Mouse (Mus musculus) MEL (cell line): ENCODE measurements around the gene Prrg2. TPM values are rescaled to one million over a fixed set of nuclear protein-coding genes. Genes with fewer than 3 reads are reported as not detected.
A peak's percentile ranks its signal among the peaks of the same experiment; 100 is the strongest.

Source experiments
- DNase-seq: peaks from one replicate; pipeline ENCODE4 v3.0.0; 2011; ENCODE audit warnings: low read depth, low spot score
- H3K27ac ChIP-seq: 2 replicates; pipeline ENCODE4 v1.5.1; 2012; ENCODE audit warnings: low read depth, mild to moderate bottlenecking, control low read depth, low read length, moderate library complexity; ENCODE audit not compliant: control insufficient read depth
- H3K27me3 ChIP-seq, 2 experiments: fragments of 150-350 bp in 1 of 2; sonication (generic) in 1 of 2; 2 replicates each; pipeline ENCODE4 v1.6.1; 2012; ENCODE audit warnings: low read length in 2 of 2, mild to moderate bottlenecking in 2 of 2, improper control_type of control experiment in 1 of 2, moderate library complexity in 1 of 2; ENCODE audit not compliant: insufficient read depth in 2 of 2, control insufficient read depth in 1 of 2
- H3K36me3 ChIP-seq, 2 experiments: 2 replicates each; pipeline ENCODE4 v1.6.1; 2012 to 2014; ENCODE audit warnings: low read length in 2 of 2, improper control_type of control experiment in 1 of 2, inconsistent platforms in 1 of 2, mild to moderate bottlenecking in 1 of 2; ENCODE audit not compliant: insufficient read depth in 2 of 2, control insufficient read depth in 1 of 2
- H3K4me1 ChIP-seq, 2 experiments: fragments of 150-350 bp in 1 of 2; sonication (generic) in 1 of 2; 2 replicates each; pipeline ENCODE4 v1.6.1; 2012; ENCODE audit warnings: low read length in 2 of 2, improper control_type of control experiment in 1 of 2, mild to moderate bottlenecking in 1 of 2; ENCODE audit not compliant: insufficient read depth in 2 of 2, control insufficient read depth in 1 of 2
- H3K4me3 ChIP-seq, 2 experiments: fragments of 150-350 bp in 1 of 2; sonication (generic) in 1 of 2; 2 replicates each; pipeline ENCODE4 v1.5.1; 2012; ENCODE audit warnings: low read depth in 2 of 2, low read length in 2 of 2, mild to moderate bottlenecking in 2 of 2, moderate library complexity in 2 of 2, control low read depth in 1 of 2, improper control_type of control experiment in 1 of 2; ENCODE audit not compliant: control insufficient read depth in 1 of 2, insufficient read depth in 1 of 2
- H3K79me2 ChIP-seq: 2 replicates; pipeline ENCODE4 v1.6.1; 2012; ENCODE audit warnings: mild to moderate bottlenecking, low read length, moderate library complexity; ENCODE audit not compliant: control insufficient read depth, poor library complexity, insufficient read depth
- H3K9ac ChIP-seq: 2 replicates; pipeline ENCODE4 v1.6.1; 2012; ENCODE audit warnings: low read depth, mild to moderate bottlenecking, control low read depth, low read length, moderate library complexity; ENCODE audit not compliant: control insufficient read depth, poor library complexity, severe bottlenecking
- H3K9me3 ChIP-seq: fragments of 150-350 bp; sonication (generic); replicated peaks from 2 replicates; pipeline ENCODE4 v1.6.1; 2012; ENCODE audit warnings: mild to moderate bottlenecking, low read length, improper control_type of control experiment, moderate library complexity; ENCODE audit not compliant: insufficient read depth
- CHD2 ChIP-seq: IDR thresholded peaks from 2 replicates; pipeline ENCODE4 v1.6.1; 2011; ENCODE audit warnings: low read length, improper control_type of control experiment
- CTCF ChIP-seq, 3 experiments: IDR thresholded peaks in 2 of 3; conservative IDR thresholded peaks in 1 of 3; 2 replicates each; pipeline ENCODE4 v1.5.1; 2011 to 2012; ENCODE audit warnings: low read length in 3 of 3, low read depth in 2 of 3, mild to moderate bottlenecking in 2 of 3, improper control_type of control experiment in 1 of 3, inconsistent platforms in 1 of 3, mixed read lengths in 1 of 3, moderate library complexity in 1 of 3; ENCODE audit not compliant: control insufficient read depth in 1 of 3, insufficient read depth in 1 of 3, poor library complexity in 1 of 3, severe bottlenecking in 1 of 3
- GATA1 ChIP-seq: IDR thresholded peaks from 2 replicates; pipeline ENCODE4 v1.6.1; 2011; ENCODE audit warnings: low read depth, low read length, improper control_type of control experiment
- HCFC1 ChIP-seq: IDR thresholded peaks from 2 replicates; pipeline ENCODE4 v1.6.1; 2012; ENCODE audit warnings: low read depth, mild to moderate bottlenecking, inconsistent platforms, low read length, improper control_type of control experiment, moderate library complexity
- MAZ ChIP-seq: IDR thresholded peaks from 2 replicates; pipeline ENCODE4 v1.6.1; 2012; ENCODE audit warnings: low read depth, mild to moderate bottlenecking, inconsistent platforms, low read length, improper control_type of control experiment
- MEF2A ChIP-seq: IDR thresholded peaks from 2 replicates; pipeline ENCODE4 v1.6.1; 2014; ENCODE audit warnings: low read depth, mild to moderate bottlenecking, inconsistent platforms, low read length, improper control_type of control experiment; ENCODE audit not compliant: poor library complexity, insufficient replicate concordance, severe bottlenecking; ENCODE audit errors: extremely low read depth
- MYC ChIP-seq: IDR thresholded peaks from 2 replicates; pipeline ENCODE4 v1.6.1; 2011; ENCODE audit warnings: low read depth, mild to moderate bottlenecking, low read length, improper control_type of control experiment, moderate library complexity
- NELFE ChIP-seq: IDR thresholded peaks from 2 replicates; pipeline ENCODE4 v1.6.1; 2011; ENCODE audit warnings: low read depth, low read length, improper control_type of control experiment
- RAD21 ChIP-seq: IDR thresholded peaks from 2 replicates; pipeline ENCODE4 v1.6.1; 2011; ENCODE audit warnings: mild to moderate bottlenecking, low read depth, low read length, improper control_type of control experiment
- SMC3 ChIP-seq: IDR thresholded peaks from 2 replicates; pipeline ENCODE4 v1.6.1; 2011; ENCODE audit warnings: low read depth, low read length, improper control_type of control experiment
- TBP ChIP-seq: IDR thresholded peaks from 2 replicates; pipeline ENCODE4 v1.8.0; 2011; ENCODE audit warnings: low read depth, low read length, improper control_type of control experiment
- polyA plus RNA-seq, 2 experiments: library from polyadenylated mRNA; stranded (reverse) in 1 of 2; unstranded in 1 of 2; fragments of >175 nt in 1 of 2; fragments of >200 nt in 1 of 2; gene quantifications; 2 replicates each; pipeline versions ENCODE4 v1.2.1 to v1.2.4; 2012; ENCODE audit warnings: low replicate concordance in 2 of 2, low read depth in 1 of 2; ENCODE audit not compliant: insufficient read length in 2 of 2, insufficient read depth in 1 of 2, missing spikeins in 1 of 2
- total RNA-seq: library from RNA; depleted of rRNA; stranded (reverse); fragments of 300-350 nt; gene quantifications from 2 replicates; pipeline ENCODE4 v1.2.3, GENCODE M21; 2012

Prrg2 gene
- total and polyA plus RNA-seq, 3 experiments = 7.5 to 16.9 TPM; not detected in 1

GRCm38 (mm10) chr7:45051601-45051974, 10.9 kb downstream of the Prrg2 start:
- no peak for DNase-seq
- no peak for TF ChIP-seq MAZ
- TF ChIP-seq RAD21 = no peak
- no peak for TF ChIP-seq TBP
- 0 out of 2 replicates have a peak, but pooled peaks have one; percentile 29 for TF ChIP-seq MYC
- TF ChIP-seq, all 39 proteins: peak for 1
- H3K27ac ChIP-seq = no peak overlapping the region
- H3K4me1 ChIP-seq = peaks cover 3 to 15% of the 10 kb centered on the region in 2 experiments; a peak in 3 of 4 replicates
- no peaks in the 10 kb centered on the region for H3K27me3 ChIP-seq
- H3K4me3 ChIP-seq = peak overlapping the region; percentile 66 to 93
- no peaks in the 10 kb centered on the region for H3K9me3 ChIP-seq
- H3K36me3 ChIP-seq = peaks cover 0 to 5% of the 10 kb centered on the region in 2 experiments; a peak in 3 of 4 replicates
- H3K79me2 ChIP-seq = peaks cover 25% of the 10 kb centered on the region
- H3K9ac ChIP-seq = peak overlapping the region; percentile 81

- peaks cover 0 to 5% of the 10 kb centered on the region in 2 experiments; a peak in 3 of 4 replicates for H3K36me3 ChIP-seq
- peak; percentile 93 for DNase-seq
Observed at GRCm38 (mm10) chr7:45050945-45051600, 11.4 kb downstream of the Prrg2 start.

GRCm38 (mm10) chr7:45048923-45049657, 13.4 kb downstream of the Prrg2 start:
- Histone ChIP-seq H3K4me1 (peaks cover 3 to 10% of the 10 kb centered on the region in 2 experiments; a peak in 3 of 4 replicates), H3K36me3 (peaks cover under 1 to 3% of the 10 kb centered on the region in 2 experiments; a peak in 3 of 4 replicates), H3K9ac (no peak overlapping the region), H3K27me3 (no peaks in the 10 kb centered on the region), H3K27ac (no peak overlapping the region), H3K4me3 (no peak overlapping the region), H3K79me2 (peaks cover 25% of the 10 kb centered on the region), H3K9me3 (no peaks in the 10 kb centered on the region)
- no peak for DNase-seq
- TF ChIP-seq NELFE = no peak
- no peak for TF ChIP-seq CHD2
- no peak for TF ChIP-seq SMC3
- no peak for TF ChIP-seq MEF2A
- TF ChIP-seq CTCF (IDR thresholded peaks at IDR 0.05 in 2 of 3, conservative IDR thresholded peaks at IDR 0.05 in 1 of 3; ENCODE audit: control insufficient read depth in 1 of 3, insufficient read depth in 1 of 3, low read depth in 2 of 3, low read length in 3 of 3, poor library complexity in 1 of 3, severe bottlenecking in 1 of 3) = no peak

More at GRCm38 (mm10) chr7:45050945-45051600, 11.4 kb downstream of the Prrg2 start:
- Histone ChIP-seq H3K27ac (no peak overlapping the region), H3K9ac (peak overlapping the region; percentile 81), H3K79me2 (peaks cover 25% of the 10 kb centered on the region), H3K9me3 (no peaks in the 10 kb centered on the region), H3K4me1 (peaks cover 3 to 15% of the 10 kb centered on the region in 2 experiments; a peak in 3 of 4 replicates), H3K4me3 (peak overlapping the region; percentile 66 to 93; a peak in 3 of 4 replicates), H3K27me3 (no peaks in the 10 kb centered on the region)
- TF ChIP-seq GATA1 = peak; percentile 46; the same call in 1 of the 2 replicates
- TF ChIP-seq HCFC1 = no peak; the same call in 1 of the 2 replicates
- TF ChIP-seq CHD2 = 0 out of 2 replicates have a peak, but pooled peaks have one; percentile 16
